17 mouse cellular contexts compared by ENCODE assay signal in the genomic region with DNA sequence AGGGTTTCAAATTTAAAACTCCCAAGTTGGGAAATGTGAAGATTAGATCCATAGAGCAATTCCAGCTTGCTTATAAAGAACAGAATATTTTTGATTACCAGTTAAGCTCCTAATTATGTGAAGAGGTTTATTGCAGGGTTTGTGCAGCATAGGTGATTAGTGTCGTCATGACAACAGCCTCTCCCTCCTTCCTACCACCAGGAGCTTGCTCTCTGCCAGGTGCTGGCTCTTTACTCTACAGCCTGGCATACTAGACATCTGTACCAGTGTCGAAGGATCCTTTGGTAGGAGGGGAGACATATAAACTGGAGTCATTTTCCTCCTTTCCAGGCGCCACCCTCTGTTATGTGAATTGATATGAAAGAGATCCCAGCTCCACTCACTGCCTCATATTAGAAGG.
A peak's percentile ranks its signal among the peaks of the same experiment; 100 is the strongest.
DNase-seq lines count a peak whose midpoint lies in the region; ATAC-seq lines count a peak whose summit lies in the region.
"Had no signal": no experiment of that assay in that cellular context is flagged by ENCODE, and none has a peak within 500 bp of the region (broad histone marks: within the 10 kb centered on the region; RNA-seq: fewer than 3 reads in every experiment).

No protein-coding gene starts in this region.

- no peak overlapping the region for H3K9ac ChIP-seq in hindbrain, embryonic 14.5 days
- no peak overlapping the region for H3K9ac ChIP-seq in hindbrain, embryonic 11.5 days (ENCODE audit: low read depth, low read length)
- H3K9ac ChIP-seq in midbrain, embryonic 15.5 days = no peak overlapping the region
- H3K9ac ChIP-seq: heart, embryonic 12.5 days had no signal

- H3K4me3 ChIP-seq in hindbrain, embryonic 14.5 days (replicated peaks; ENCODE audit: low read length) = no peak overlapping the region
- no peak overlapping the region for H3K4me3 ChIP-seq in hindbrain, embryonic 11.5 days (ENCODE audit: low read depth, low read length)
- no peak overlapping the region for H3K4me3 ChIP-seq in midbrain, embryonic 15.5 days
- H3K4me3 ChIP-seq: heart, embryonic 12.5 days had no signal

- H3K27me3 ChIP-seq in hindbrain, embryonic 14.5 days (ENCODE audit: control insufficient read depth, insufficient read depth, low read length) = no peaks in the 10 kb centered on the region
- no peaks in the 10 kb centered on the region for H3K27me3 ChIP-seq in hindbrain, embryonic 11.5 days (ENCODE audit: control insufficient read depth, insufficient read depth, low read length)
- no peaks in the 10 kb centered on the region for H3K27me3 ChIP-seq in midbrain, embryonic 15.5 days (replicated peaks)
- H3K27me3 ChIP-seq: Patski had no signal

- H3K36me3 ChIP-seq in hindbrain, embryonic 14.5 days (replicated peaks; ENCODE audit: control insufficient read depth, insufficient read depth) = no peaks in the 10 kb centered on the region
- H3K36me3 ChIP-seq in hindbrain, embryonic 11.5 days (ENCODE audit: control insufficient read depth, insufficient read depth, low read length) = no peaks in the 10 kb centered on the region
- no peaks in the 10 kb centered on the region for H3K36me3 ChIP-seq in midbrain, embryonic 15.5 days (replicated peaks)
- H3K36me3 ChIP-seq: heart, embryonic 12.5 days had no signal

- peak; percentile 64; the same call in 1 of the 2 replicates for ATAC-seq in hindbrain, embryonic 14.5 days (ENCODE audit: low FRiP score)
- ATAC-seq in hindbrain, embryonic 11.5 days (ENCODE audit: low FRiP score) = no peak
- peak; percentile 79 for ATAC-seq in midbrain, embryonic 15.5 days (replicated peaks)
- ATAC-seq: Patski had no signal

- H3K27ac ChIP-seq in hindbrain, embryonic 14.5 days = peak overlapping the region; percentile 61; the same call in 1 of the 2 replicates
- no peak overlapping the region for H3K27ac ChIP-seq in hindbrain, embryonic 11.5 days (ENCODE audit: low read depth, low read length)
- peak overlapping the region; percentile 56 for H3K27ac ChIP-seq in midbrain, embryonic 15.5 days
- H3K27ac ChIP-seq: macrophage had no signal

- 60% methylated on average over 3 of the region's 3 CpGs for WGBS in hindbrain, embryonic 14.5 days
- 79% methylated on average over 3 of the region's 3 CpGs for WGBS in hindbrain, embryonic 11.5 days
- 58% methylated on average over 3 of the region's 3 CpGs for WGBS in midbrain, embryonic 15.5 days

- no peak for DNase-seq in hindbrain, embryonic 14.5 days (ENCODE audit: low spot score)
- DNase-seq in hindbrain, embryonic 11.5 days (ENCODE audit: low spot score) = no peak
- DNase-seq in thymus, postnatal 14 days = peak; percentile 43
- no peak for DNase-seq in thymus, postnatal 10 days (ENCODE audit: low spot score in 2 of 2)
- no peak for DNase-seq in kidney, postnatal 36 days
- DNase-seq in embryo, embryonic 10 days (ENCODE audit: low spot score) = no peak
- DNase-seq: B cell, adult 2 months; cerebellum, adult 18-20 months; embryo, embryonic 11 days; heart, postnatal 4 days; kidney, adult 2 months; kidney, postnatal 25 days; lung, adult 2 months had no signal

- peaks cover 52% of the 10 kb centered on the region for H3K4me1 ChIP-seq in hindbrain, embryonic 14.5 days (replicated peaks; ENCODE audit: control insufficient read depth, insufficient read depth, low read length)
- no peaks in the 10 kb centered on the region; the same call in 1 of the 2 replicates for H3K4me1 ChIP-seq in hindbrain, embryonic 11.5 days (replicated peaks; ENCODE audit: control insufficient read depth, insufficient read depth, low read length)
- peaks cover 40% of the 10 kb centered on the region for H3K4me1 ChIP-seq in midbrain, embryonic 15.5 days

- H3K4me2 ChIP-seq in hindbrain, embryonic 14.5 days (replicated peaks) = no peak overlapping the region
- H3K4me2 ChIP-seq in hindbrain, embryonic 11.5 days (replicated peaks; ENCODE audit: low read depth, low read length) = no peak overlapping the region
- H3K4me2 ChIP-seq in midbrain, embryonic 15.5 days = no peak overlapping the region
- H3K4me2 ChIP-seq: heart, embryonic 12.5 days had no signal

- no peaks in the 10 kb centered on the region for H3K9me3 ChIP-seq in hindbrain, embryonic 14.5 days (ENCODE audit: control insufficient read depth, low read length)
- H3K9me3 ChIP-seq in hindbrain, embryonic 11.5 days (ENCODE audit: control insufficient read depth, low read length) = no peaks in the 10 kb centered on the region
- no peaks in the 10 kb centered on the region for H3K9me3 ChIP-seq in midbrain, embryonic 15.5 days
- H3K9me3 ChIP-seq: heart, embryonic 12.5 days had no signal
